Mouse (Mus musculus) limb, embryonic 14.5 days (tissue): ENCODE results near the gene Actrt1. TPM values are rescaled to one million over a fixed set of nuclear protein-coding genes. Genes with fewer than 3 reads are reported as not detected.

Source experiments
- ATAC-seq: fragments of 200-750 bp; cut with Nextera tagmentation; 2 replicates; pipeline ENCODE4 v1.8.0; 2017; ENCODE audit warnings: low read depth, moderate number of reproducible peaks, moderate TSS enrichment; ENCODE audit not compliant: low FRiP score
- DNase-seq: peaks from one replicate; pipeline ENCODE4 v3.0.0-alpha.2; 2015; ENCODE audit warnings: low spot score
- H3K27ac ChIP-seq: fragments of 300-500 bp; sonication (generic); replicated peaks from 2 replicates; pipeline ENCODE4 v1.5.1; 2014; ENCODE audit warnings: low read depth, mild to moderate bottlenecking, low read length, moderate library complexity, mixed read lengths
- H3K27me3 ChIP-seq: fragments of 300-500 bp; sonication (generic); 2 replicates; pipeline ENCODE4 v1.6.1; 2014; ENCODE audit warnings: low read length, mixed read lengths; ENCODE audit not compliant: control insufficient read depth, insufficient read depth
- H3K36me3 ChIP-seq: fragments of 300-500 bp; sonication (generic); 2 replicates; pipeline ENCODE4 v1.6.1; 2014; ENCODE audit warnings: mild to moderate bottlenecking, low read length, moderate library complexity, mixed read lengths; ENCODE audit not compliant: control insufficient read depth, insufficient read depth
- H3K4me1 ChIP-seq: fragments of 300-500 bp; sonication (generic); 2 replicates; pipeline ENCODE4 v1.6.1; 2014; ENCODE audit warnings: antibody characterized with exemption, low read length, mixed read lengths; ENCODE audit not compliant: control insufficient read depth, insufficient read depth
- H3K4me2 ChIP-seq: fragments of 300-500 bp; sonication (generic); replicated peaks from 2 replicates; pipeline ENCODE4 v1.6.1; 2014; ENCODE audit warnings: low read depth, mild to moderate bottlenecking, low read length, moderate library complexity; ENCODE audit not compliant: severe bottlenecking
- H3K4me3 ChIP-seq: fragments of 300-500 bp; sonication (generic); replicated peaks from 2 replicates; pipeline ENCODE4 v1.5.1; 2014; ENCODE audit warnings: low read length
- H3K9ac ChIP-seq: fragments of 300-500 bp; sonication (generic); 2 replicates; pipeline ENCODE4 v1.6.1; 2014; ENCODE audit warnings: mild to moderate bottlenecking, low read depth, low read length, moderate library complexity; ENCODE audit not compliant: severe bottlenecking
- H3K9me3 ChIP-seq: fragments of 300-500 bp; sonication (generic); 2 replicates; pipeline ENCODE4 v1.6.1; 2016; ENCODE audit warnings: low read length; ENCODE audit not compliant: control insufficient read depth
- POLR2A ChIP-seq: fragments of 200-500 bp; IDR thresholded peaks from 2 replicates; pipeline ENCODE4 v1.8.0; 2012; ENCODE audit warnings: inconsistent platforms, mild to moderate bottlenecking, moderate library complexity, borderline replicate concordance; ENCODE audit not compliant: insufficient read depth, insufficient read length; ENCODE audit errors: extremely low read depth
- WGBS: fragments of 180-500 bp; shearing (Covaris S2); extraction: QIAGEN DNeasy Blood & Tissue Kit; methylation state at CpG from one replicate; pipeline ENCODE4 v1.1.7; 2014; 5-methylcytosine and 5-hydroxymethylcytosine counted together
- polyA plus RNA-seq, 2 experiments: library from polyadenylated mRNA; depleted of rRNA in 1 of 2; stranded (reverse) in 1 of 2; unstranded in 1 of 2; fragments of >200 nt; fragmentation: Nextera tagmentation in 1 of 2; extraction: Ambion mirVana in 1 of 2; gene quantifications; 2 replicates each; pipeline versions ENCODE4 v1.2.1 to v1.2.3; 2012 to 2014

Actrt1 gene
- not detected in 2 replicates for polyA plus RNA-seq (2012; rRNA removed)
- not detected in 2 replicates for polyA plus RNA-seq (2014; fragmentation: Nextera tagmentation; extraction: Ambion mirVana)

- ATAC-seq (no peak), DNase-seq (no peak)
- Histone ChIP-seq H3K4me3 (no peak within 1 kb of the TSS), H3K36me3 (no peaks in the 10 kb centered on the region), H3K4me2 (no peak within 1 kb of the TSS), H3K27me3 (no peaks in the 10 kb centered on the region), H3K27ac (no peak within 1 kb of the TSS), H3K4me1 (no peaks in the 10 kb centered on the region), H3K9ac (no peak within 1 kb of the TSS), H3K9me3 (no peaks in the 10 kb centered on the region)
- TF ChIP-seq POLR2A = no peak
These were observed at the start of gene Actrt1 for GRCm38 (mm10) chrX:46328707-46329106. Actrt1 (plus strand) TSS chrX:46329007.

GRCm38 (mm10) chrX:46331463-46332115 lies 2.8 kb downstream of the Actrt1 start:
- no peaks in the 10 kb centered on the region for H3K4me1 ChIP-seq
- no peak for TF ChIP-seq POLR2A
- no peaks in the 10 kb centered on the region for H3K27me3 ChIP-seq
- 61% methylated on average over 1 of the region's 1 CpGs for WGBS
- ATAC-seq (no peak), DNase-seq (no peak)
- no peaks in the 10 kb centered on the region for H3K9me3 ChIP-seq
- H3K9ac ChIP-seq = no peak overlapping the region
- no peaks in the 10 kb centered on the region for H3K36me3 ChIP-seq
- no peak overlapping the region for H3K4me3 ChIP-seq
- H3K27ac ChIP-seq = no peak overlapping the region
- no peak overlapping the region for H3K4me2 ChIP-seq
